Mouse (Mus musculus): ENCODE data around the gene Ints1.

- TF ChIP-seq GATA1 (IDR thresholded peaks at IDR 0.05; ENCODE audit: low read length) (no peak), TAL1 (IDR thresholded peaks at IDR 0.05; ENCODE audit: low read length) (no peak)
These were observed 57.8 kb downstream of the Ints1 start for GRCm38 (mm10) chr5:139717723-139718122.

All from erythroblast, embryonic 14.5 days (primary cell).